Mouse (Mus musculus): Measurements from ENCODE around the gene Smagp.

GRCm38 (mm10) chr15:100673585-100674391 is 37.0 kb upstream of the Smagp start:
- no peak for TF ChIP-seq POLR2A (IDR thresholded peaks at IDR 0.05; ENCODE audit: extremely low read depth, insufficient read depth, low read length)
- TF ChIP-seq CTCF (IDR thresholded peaks at IDR 0.05; ENCODE audit: low read depth, low read length) = no peak

Data from liver, adult 2 months (tissue).